Mouse (Mus musculus): ENCODE results near the gene Hnrnpm. TPM values are rescaled to one million over a fixed set of nuclear protein-coding genes. Genes with fewer than 3 reads are reported as not detected.
"Not testable (repeated sequence)": the region's sequence is repeated elsewhere in the genome, so short reads cannot be mapped to it uniquely, and the experiment has no call there.

Hnrnpm gene
- polyA plus RNA-seq, 1 experiment from 2014 or later = 567 TPM

DNA sequence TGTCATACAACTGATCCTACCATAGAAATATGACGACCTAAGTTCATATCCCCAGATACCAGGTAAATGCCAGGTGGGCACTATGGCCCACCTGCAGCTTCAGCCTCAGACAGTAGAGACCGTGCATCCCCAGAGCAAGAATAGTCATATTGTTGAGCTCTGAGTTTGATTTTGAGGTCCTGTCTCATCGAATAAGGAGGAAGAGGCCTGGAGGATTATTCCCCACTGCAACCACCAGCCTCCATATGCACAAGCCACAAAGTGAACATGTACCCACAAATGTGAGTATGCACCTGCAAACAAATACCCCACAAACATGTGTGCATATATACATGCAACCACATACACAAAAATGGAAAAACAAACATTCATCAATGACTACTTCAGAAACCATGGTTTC lies 59.4 kb downstream of the Hnrnpm start:
- Histone ChIP-seq H3K27me3 (replicated peaks; ENCODE audit: low read depth, poor library complexity, severe bottlenecking) (no peaks in the 10 kb centered on the region), H3K9me3 (no peaks in the 10 kb centered on the region), H3K27ac (replicated peaks) (no peak overlapping the region), H3K4me1 (peaks cover 24% of the 10 kb centered on the region), H3K4me3 (no peak overlapping the region), H3K36me3 (replicated peaks) (peaks cover 21% of the 10 kb centered on the region)
- whole genome bisulfite sequencing = 92% methylated on average over 3 of the region's 3 CpGs
- no peak for DNase-seq (ENCODE audit: low spot score)

GRCm38 (mm10) chr17:33613726-33614125 lies 72.9 kb downstream of the Hnrnpm start:
- H3K9me3 ChIP-seq; H3K4me1 ChIP-seq; H3K27ac ChIP-seq (replicated peaks); DNase-seq (ENCODE audit: low spot score); H3K27me3 ChIP-seq (replicated peaks; ENCODE audit: low read depth, poor library complexity, severe bottlenecking); H3K4me3 ChIP-seq; H3K36me3 ChIP-seq (replicated peaks): not testable (repeated sequence)
- WGBS = 88% methylated on average over 5 of the region's 5 CpGs

DNA sequence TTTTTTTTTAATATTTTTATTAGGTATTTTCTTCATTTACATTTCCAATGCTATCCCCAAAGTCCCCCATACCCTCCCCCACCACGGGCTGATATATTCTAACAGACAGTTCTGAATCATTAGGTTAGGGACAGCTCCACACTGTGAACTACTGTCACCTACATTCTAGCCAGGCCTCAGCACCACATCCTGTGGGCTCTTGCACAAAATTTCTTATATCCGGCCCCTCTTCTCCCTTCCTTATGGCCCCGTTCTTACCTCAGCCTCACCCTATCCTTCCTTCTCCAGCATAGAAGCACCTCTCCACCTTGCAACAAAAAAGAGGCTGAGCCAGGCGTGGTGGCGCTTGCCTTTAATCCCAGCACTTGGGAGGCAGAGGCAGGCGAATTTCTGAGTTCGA lies 76.1 kb downstream of the Hnrnpm start:
- Histone ChIP-seq H3K4me3 (no peak overlapping the region), H3K27me3 (replicated peaks; ENCODE audit: low read depth, poor library complexity, severe bottlenecking) (no peaks in the 10 kb centered on the region), H3K27ac (replicated peaks) (no peak overlapping the region), H3K36me3 (replicated peaks) (no peaks in the 10 kb centered on the region), H3K4me1 (no peaks in the 10 kb centered on the region), H3K9me3 (no peaks in the 10 kb centered on the region)
- 89% methylated on average over 7 of the region's 7 CpGs for WGBS
- no peak for DNase-seq (ENCODE audit: low spot score)

DNA sequence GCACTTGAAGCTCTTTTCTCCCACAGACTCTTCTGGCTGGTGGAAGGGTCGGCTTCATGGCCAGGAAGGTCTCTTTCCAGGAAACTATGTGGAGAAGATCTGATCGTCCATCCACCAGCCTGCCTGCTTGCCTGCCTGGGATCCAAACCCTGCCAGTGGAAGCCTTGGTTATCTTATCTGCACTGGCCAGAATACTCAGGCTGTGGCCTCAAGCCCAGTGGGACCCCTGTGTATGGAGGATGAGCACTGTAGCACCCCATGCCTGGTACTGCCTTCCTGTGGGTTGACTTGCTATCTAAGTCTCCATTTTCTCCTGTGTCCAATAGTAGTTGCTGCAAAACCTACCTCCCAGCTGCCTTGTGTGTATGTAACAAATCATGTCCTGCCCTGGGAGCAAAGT lies 79.4 kb downstream of the Hnrnpm start:
- no peaks in the 10 kb centered on the region for H3K4me1 ChIP-seq
- 81% methylated on average over 2 of the region's 2 CpGs for WGBS
- DNase-seq (ENCODE audit: low spot score) = no peak
- no peaks in the 10 kb centered on the region for H3K27me3 ChIP-seq (replicated peaks; ENCODE audit: low read depth, poor library complexity, severe bottlenecking)
- H3K4me3 ChIP-seq = no peak overlapping the region
- H3K36me3 ChIP-seq (replicated peaks) = no peaks in the 10 kb centered on the region
- H3K9me3 ChIP-seq = no peaks in the 10 kb centered on the region
- H3K27ac ChIP-seq (replicated peaks) = no peak overlapping the region

- 83% methylated on average over 12 of the region's 12 CpGs for WGBS
- DNase-seq (ENCODE audit: low spot score) = no peak
- H3K27me3 ChIP-seq (replicated peaks; ENCODE audit: low read depth, poor library complexity, severe bottlenecking) = no peaks in the 10 kb centered on the region
- H3K4me1 ChIP-seq = no peaks in the 10 kb centered on the region
- no peak overlapping the region for H3K27ac ChIP-seq (replicated peaks)
- no peak overlapping the region for H3K4me3 ChIP-seq
- H3K9me3 ChIP-seq = peaks cover 10% of the 10 kb centered on the region
- H3K36me3 ChIP-seq (replicated peaks) = no peaks in the 10 kb centered on the region
Observed at GRCm38 (mm10) chr17:33601947-33602346, 84.7 kb downstream of the Hnrnpm start.

DNA sequence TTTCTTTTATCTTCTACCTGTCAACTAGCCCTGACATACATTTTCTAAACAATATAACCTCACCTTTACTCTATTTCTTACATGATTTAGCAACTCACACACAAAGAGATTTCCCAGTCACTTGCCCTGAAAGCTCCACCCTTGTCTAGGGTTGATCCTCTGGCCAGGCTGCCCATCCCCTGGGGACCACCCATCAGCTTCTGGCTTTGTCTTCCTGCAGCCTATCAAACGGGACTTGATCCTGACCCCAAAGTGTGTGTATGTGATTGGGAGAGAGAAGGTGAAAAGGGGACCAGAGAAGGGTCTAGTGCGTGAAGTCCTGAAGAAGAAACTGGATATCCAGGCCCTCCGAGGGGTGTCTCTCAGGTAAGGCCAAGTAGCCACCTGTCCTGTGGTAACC lies 85.8 kb downstream of the Hnrnpm start:
- Histone ChIP-seq H3K9me3 (peaks cover 10% of the 10 kb centered on the region), H3K36me3 (replicated peaks) (no peaks in the 10 kb centered on the region), H3K4me1 (no peaks in the 10 kb centered on the region), H3K4me3 (no peak overlapping the region), H3K27me3 (replicated peaks; ENCODE audit: low read depth, poor library complexity, severe bottlenecking) (no peaks in the 10 kb centered on the region), H3K27ac (replicated peaks) (no peak overlapping the region)
- DNase-seq (ENCODE audit: low spot score) = no peak
- WGBS = 77% methylated on average over 3 of the region's 3 CpGs

GRCm38 (mm10) chr17:33599836-33600475 lies 86.7 kb downstream of the Hnrnpm start:
- Histone ChIP-seq H3K4me3 (no peak overlapping the region), H3K36me3 (replicated peaks) (no peaks in the 10 kb centered on the region), H3K27ac (replicated peaks) (no peak overlapping the region), H3K9me3 (peaks cover 10% of the 10 kb centered on the region), H3K27me3 (replicated peaks; ENCODE audit: low read depth, poor library complexity, severe bottlenecking) (no peaks in the 10 kb centered on the region), H3K4me1 (no peaks in the 10 kb centered on the region)
- DNase-seq (ENCODE audit: low spot score) = no peak
- 88% methylated on average over 8 of the region's 8 CpGs for WGBS

- Histone ChIP-seq H3K27me3 (replicated peaks; ENCODE audit: low read depth, poor library complexity, severe bottlenecking) (no peaks in the 10 kb centered on the region), H3K36me3 (replicated peaks) (no peaks in the 10 kb centered on the region), H3K4me3 (no peak overlapping the region), H3K9me3 (peaks cover 10% of the 10 kb centered on the region), H3K27ac (replicated peaks) (no peak overlapping the region), H3K4me1 (no peaks in the 10 kb centered on the region)
- WGBS = 91% methylated on average over 5 of the region's 5 CpGs
- no peak for DNase-seq (ENCODE audit: low spot score)
Observed at GRCm38 (mm10) chr17:33598506-33598905, 88.2 kb downstream of the Hnrnpm start.

GRCm38 (mm10) chr17:33597271-33597670 lies 89.4 kb downstream of the Hnrnpm start:
- no peaks in the 10 kb centered on the region for H3K27me3 ChIP-seq (replicated peaks; ENCODE audit: low read depth, poor library complexity, severe bottlenecking)
- H3K4me1 ChIP-seq = no peaks in the 10 kb centered on the region
- no peak overlapping the region for H3K27ac ChIP-seq (replicated peaks)
- no peaks in the 10 kb centered on the region for H3K36me3 ChIP-seq (replicated peaks)
- DNase-seq (ENCODE audit: low spot score) = no peak
- peaks cover 10% of the 10 kb centered on the region for H3K9me3 ChIP-seq
- H3K4me3 ChIP-seq = no peak overlapping the region

Other genes starting within 250 kb of the Hnrnpm start
- 58.3 and 70.1 TPM in 2 replicates for gene Adamts10, start 162.7 kb downstream of the Hnrnpm start, polyA plus RNA-seq (2016; fragmentation: Nextera tagmentation; extraction: Ambion mirVana)
- gene Myo1f, start 131.2 kb downstream of the Hnrnpm start, polyA plus RNA-seq (2016; fragmentation: Nextera tagmentation; extraction: Ambion mirVana) = 2.0 and 2.3 TPM in 2 replicates
- 53.4 and 58.1 TPM in 2 replicates for gene Zfp414, start 57.8 kb downstream of the Hnrnpm start, polyA plus RNA-seq (2016; fragmentation: Nextera tagmentation; extraction: Ambion mirVana)
- 0.55 and 0.65 TPM in 2 replicates for gene Pram1, start 48.8 kb downstream of the Hnrnpm start, polyA plus RNA-seq (2016; fragmentation: Nextera tagmentation; extraction: Ambion mirVana)
- gene March2, start 31.8 kb upstream of the Hnrnpm start, polyA plus RNA-seq (2016; fragmentation: Nextera tagmentation; extraction: Ambion mirVana) = 28.0 and 28.5 TPM in 2 replicates
- gene Rab11b, start 73.7 kb upstream of the Hnrnpm start, polyA plus RNA-seq (2016; fragmentation: Nextera tagmentation; extraction: Ambion mirVana) = 342 and 347 TPM in 2 replicates
- 33.4 and 39.0 TPM in 2 replicates for gene Angptl4, start 95.0 kb upstream of the Hnrnpm start, polyA plus RNA-seq (2016; fragmentation: Nextera tagmentation; extraction: Ambion mirVana)
- 25.4 and 29.5 TPM in 2 replicates for gene Kank3, start 123.7 kb upstream of the Hnrnpm start, polyA plus RNA-seq (2016; fragmentation: Nextera tagmentation; extraction: Ambion mirVana)
- 866 and 898 TPM in 2 replicates for gene Rps28, start 137.7 kb upstream of the Hnrnpm start, polyA plus RNA-seq (2016; fragmentation: Nextera tagmentation; extraction: Ambion mirVana)
- gene Ndufa7, start 137.7 kb upstream of the Hnrnpm start, polyA plus RNA-seq (2016; fragmentation: Nextera tagmentation; extraction: Ambion mirVana) = 469 and 477 TPM in 2 replicates
- gene Cd320, start 156.2 kb upstream of the Hnrnpm start, polyA plus RNA-seq (2016; fragmentation: Nextera tagmentation; extraction: Ambion mirVana) = 97.8 and 98.9 TPM in 2 replicates
- gene Gm7029, start 187.0 kb upstream of the Hnrnpm start, polyA plus RNA-seq (2016; fragmentation: Nextera tagmentation; extraction: Ambion mirVana) = not detected in 2 replicates
- 7.0 and 8.5 TPM in 2 replicates for gene Kifc1, start 203.8 kb upstream of the Hnrnpm start, polyA plus RNA-seq (2016; fragmentation: Nextera tagmentation; extraction: Ambion mirVana)
- gene Platr17, start 218.3 kb upstream of the Hnrnpm start, polyA plus RNA-seq (2016; fragmentation: Nextera tagmentation; extraction: Ambion mirVana) = 0.27 and 0.45 TPM in 2 replicates
- 80.0 and 84.9 TPM in 2 replicates for gene Daxx, start 222.6 kb upstream of the Hnrnpm start, polyA plus RNA-seq (2016; fragmentation: Nextera tagmentation; extraction: Ambion mirVana)
- gene Tapbp, start 229.0 kb upstream of the Hnrnpm start, polyA plus RNA-seq (2016; fragmentation: Nextera tagmentation; extraction: Ambion mirVana) = 9.9 and 11.8 TPM in 2 replicates
- gene Zbtb22, start 229.0 kb upstream of the Hnrnpm start, polyA plus RNA-seq (2016; fragmentation: Nextera tagmentation; extraction: Ambion mirVana) = 19.6 and 21.1 TPM in 2 replicates
- 40.2 and 41.0 TPM in 2 replicates for gene Rgl2, start 242.7 kb upstream of the Hnrnpm start, polyA plus RNA-seq (2016; fragmentation: Nextera tagmentation; extraction: Ambion mirVana)

All from embryonic facial prominence, embryonic 10.5 days (tissue).